Mouse (Mus musculus) midbrain, embryonic 13.5 days (tissue): ENCODE measurements around the gene Cyp26c1. TPM values are rescaled to one million over a fixed set of nuclear protein-coding genes. Genes with fewer than 3 reads are reported as not detected.
A peak's percentile ranks its signal among the peaks of the same experiment; 100 is the strongest.

ENCODE experiments used
- ATAC-seq: fragments of 200-750 bp; cut with Nextera tagmentation; 2 replicates; pipeline ENCODE4 v1.8.0; 2017; ENCODE audit warnings: mild to moderate bottlenecking, moderate TSS enrichment, moderate library complexity
- H3K27ac ChIP-seq: fragments of 300-500 bp; sonication (generic); 2 replicates; pipeline ENCODE4 v1.5.1; 2015; ENCODE audit warnings: inconsistent platforms, mild to moderate bottlenecking, moderate library complexity
- H3K27me3 ChIP-seq: fragments of 300-500 bp; sonication (generic); 2 replicates; pipeline ENCODE4 v1.6.1; 2015; ENCODE audit warnings: mild to moderate bottlenecking, inconsistent platforms
- H3K36me3 ChIP-seq: fragments of 300-500 bp; sonication (generic); 2 replicates; pipeline ENCODE4 v1.6.1; 2015; ENCODE audit warnings: mild to moderate bottlenecking, inconsistent platforms
- H3K4me1 ChIP-seq: fragments of 300-500 bp; sonication (generic); replicated peaks from 2 replicates; pipeline ENCODE4 v1.6.1; 2015; ENCODE audit warnings: inconsistent platforms
- H3K4me2 ChIP-seq: fragments of 300-500 bp; sonication (generic); replicated peaks from 2 replicates; pipeline ENCODE4 v1.6.1; 2015; ENCODE audit warnings: moderate library complexity, mild to moderate bottlenecking, inconsistent platforms
- H3K4me3 ChIP-seq: fragments of 300-500 bp; sonication (generic); replicated peaks from 2 replicates; pipeline ENCODE4 v1.5.1; 2015; ENCODE audit warnings: mild to moderate bottlenecking, inconsistent platforms
- H3K9ac ChIP-seq: fragments of 300-500 bp; sonication (generic); replicated peaks from 2 replicates; pipeline ENCODE4 v1.6.1; 2015; ENCODE audit warnings: mild to moderate bottlenecking, inconsistent platforms
- H3K9me3 ChIP-seq: fragments of 300-500 bp; sonication (generic); 2 replicates; pipeline ENCODE4 v1.6.1; 2016; ENCODE audit warnings: mild to moderate bottlenecking, inconsistent platforms
- WGBS: fragments of 180-500 bp; shearing (Covaris S2); methylation state at CpG from one replicate; pipeline ENCODE4 v1.1.7; 2015; 5-methylcytosine and 5-hydroxymethylcytosine counted together
- polyA plus RNA-seq: library from polyadenylated mRNA; unstranded; fragments of >200 nt; fragmentation: Nextera tagmentation; extraction: Ambion mirVana; gene quantifications from 2 replicates; pipeline ENCODE4 v1.2.1, GENCODE M21; 2015

The Cyp26c1 gene
- polyA plus RNA-seq, 1 experiment from 2014 or later = not detected

- ATAC-seq = peak; percentile 43
- H3K9me3 ChIP-seq = no peaks in the 10 kb centered on the region
- 14% methylated on average over 3 of the region's 3 CpGs for WGBS
- peaks cover 59% of the 10 kb centered on the region for H3K27me3 ChIP-seq
- H3K27ac ChIP-seq = no peak overlapping the region
- peaks cover 3% of the 10 kb centered on the region for H3K4me1 ChIP-seq
- H3K9ac ChIP-seq = no peak overlapping the region
- no peaks in the 10 kb centered on the region for H3K36me3 ChIP-seq
- H3K4me2 ChIP-seq = no peak overlapping the region
- H3K4me3 ChIP-seq = no peak overlapping the region
These were observed 18.6 kb downstream of the Cyp26c1 start for GRCm38 (mm10) chr19:37703902-37704509.

DNA sequence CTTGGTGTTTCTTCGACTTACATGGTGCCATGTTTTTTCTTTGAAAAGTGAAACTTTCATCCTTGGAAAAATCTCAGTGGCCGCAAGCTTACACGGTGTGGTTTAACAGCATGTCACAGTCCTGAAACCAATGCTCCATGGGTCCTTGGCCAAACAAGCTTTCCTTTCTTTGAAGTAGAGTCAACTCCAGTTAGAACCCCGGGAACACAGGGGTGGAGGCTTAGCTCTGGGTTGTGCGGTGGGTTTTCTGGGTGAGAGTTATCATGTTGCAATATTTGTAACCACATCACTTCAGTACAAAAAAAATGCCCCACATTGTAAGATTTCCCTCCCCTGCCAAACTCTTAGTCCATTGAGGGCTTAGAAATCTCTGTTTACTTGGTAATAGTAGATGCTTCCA, 20.3 kb downstream of the Cyp26c1 start:
- ATAC-seq = no peak
- Histone ChIP-seq H3K27ac (no peak overlapping the region), H3K4me1 (no peaks in the 10 kb centered on the region), H3K4me3 (no peak overlapping the region), H3K27me3 (peaks cover 42% of the 10 kb centered on the region), H3K9ac (no peak overlapping the region), H3K9me3 (no peaks in the 10 kb centered on the region), H3K4me2 (no peak overlapping the region), H3K36me3 (no peaks in the 10 kb centered on the region)
- 95% methylated on average over 5 of the region's 5 CpGs for WGBS

- ATAC-seq = no peak
- Histone ChIP-seq H3K27ac (no peak overlapping the region), H3K9me3 (no peaks in the 10 kb centered on the region), H3K36me3 (no peaks in the 10 kb centered on the region), H3K4me3 (no peak overlapping the region), H3K4me2 (no peak overlapping the region), H3K4me1 (no peaks in the 10 kb centered on the region), H3K27me3 (no peaks in the 10 kb centered on the region), H3K9ac (no peak overlapping the region)
- WGBS = 73% methylated on average over 10 of the region's 10 CpGs
These were observed 29.3 kb downstream of the Cyp26c1 start for GRCm38 (mm10) chr19:37714681-37715080.

DNA sequence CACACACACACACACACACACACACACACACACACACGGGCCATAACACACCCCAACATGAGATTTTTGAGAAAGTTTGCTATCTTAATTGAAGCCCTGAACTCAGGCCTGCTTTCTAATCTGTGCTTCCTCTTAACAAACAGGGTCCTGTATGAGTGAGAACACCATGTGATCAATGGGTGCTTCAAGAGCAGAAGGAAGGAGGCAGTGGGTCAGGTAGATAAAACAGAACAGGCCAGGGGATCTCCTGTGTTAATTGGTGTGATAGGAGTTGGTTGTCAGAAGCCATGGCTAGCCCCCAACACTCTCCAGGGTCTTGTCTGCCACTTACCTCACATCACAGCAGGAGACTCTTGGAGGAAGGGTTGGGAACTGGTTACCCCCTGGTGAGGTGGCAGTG, 30.6 kb downstream of the Cyp26c1 start:
- H3K4me2 ChIP-seq = no peak overlapping the region
- WGBS = 79% methylated on average over 1 of the region's 1 CpGs
- H3K4me3 ChIP-seq = no peak overlapping the region
- no peak for ATAC-seq
- no peak overlapping the region for H3K27ac ChIP-seq
- H3K9ac ChIP-seq = no peak overlapping the region
- H3K4me1 ChIP-seq = no peaks in the 10 kb centered on the region
- no peaks in the 10 kb centered on the region for H3K36me3 ChIP-seq
- H3K9me3 ChIP-seq = no peaks in the 10 kb centered on the region
- no peaks in the 10 kb centered on the region for H3K27me3 ChIP-seq

GRCm38 (mm10) chr19:37716524-37717175, 31.3 kb downstream of the Cyp26c1 start:
- ATAC-seq = no peak

GRCm38 (mm10) chr19:37719166-37719565, 33.8 kb downstream of the Cyp26c1 start:
- Histone ChIP-seq H3K27me3 (no peaks in the 10 kb centered on the region), H3K4me1 (no peaks in the 10 kb centered on the region), H3K4me2 (no peak overlapping the region), H3K36me3 (no peaks in the 10 kb centered on the region), H3K27ac (no peak overlapping the region), H3K4me3 (no peak overlapping the region), H3K9me3 (no peaks in the 10 kb centered on the region), H3K9ac (no peak overlapping the region)
- ATAC-seq = no peak
- WGBS = 33% methylated on average over 1 of the region's 1 CpGs

More at GRCm38 (mm10) chr19:37716524-37717175, 31.3 kb downstream of the Cyp26c1 start:
- Histone ChIP-seq H3K27me3 (no peaks in the 10 kb centered on the region), H3K9me3 (no peaks in the 10 kb centered on the region), H3K9ac (no peak overlapping the region), H3K4me3 (no peak overlapping the region), H3K4me1 (no peaks in the 10 kb centered on the region), H3K36me3 (no peaks in the 10 kb centered on the region), H3K4me2 (no peak overlapping the region), H3K27ac (no peak overlapping the region)
- WGBS = 81% methylated on average over 12 of the region's 12 CpGs

- H3K9me3 ChIP-seq = no peaks in the 10 kb centered on the region
- no peaks in the 10 kb centered on the region for H3K27me3 ChIP-seq
- H3K4me1 ChIP-seq = no peaks in the 10 kb centered on the region
- no peak overlapping the region for H3K9ac ChIP-seq
- no peaks in the 10 kb centered on the region for H3K36me3 ChIP-seq
- no peak overlapping the region for H3K4me2 ChIP-seq
- no peak for ATAC-seq
- H3K27ac ChIP-seq = no peak overlapping the region
- 95% methylated on average over 5 of the region's 5 CpGs for WGBS
- no peak overlapping the region for H3K4me3 ChIP-seq
These were observed 39.2 kb downstream of the Cyp26c1 start for GRCm38 (mm10) chr19:37724591-37724990.

GRCm38 (mm10) chr19:37726585-37726984, 41.2 kb downstream of the Cyp26c1 start:
- H3K27me3 ChIP-seq = no peaks in the 10 kb centered on the region
- H3K4me3 ChIP-seq = no peak overlapping the region
- WGBS = 92% methylated on average over 7 of the region's 7 CpGs
- H3K9me3 ChIP-seq = no peaks in the 10 kb centered on the region
- H3K27ac ChIP-seq = no peak overlapping the region
- H3K4me2 ChIP-seq = no peak overlapping the region
- H3K4me1 ChIP-seq = no peaks in the 10 kb centered on the region
- no peaks in the 10 kb centered on the region for H3K36me3 ChIP-seq
- ATAC-seq = no peak
- no peak overlapping the region for H3K9ac ChIP-seq

- no peaks in the 10 kb centered on the region for H3K9me3 ChIP-seq
- 92% methylated on average over 2 of the region's 2 CpGs for WGBS
- no peak overlapping the region for H3K27ac ChIP-seq
- no peaks in the 10 kb centered on the region for H3K4me1 ChIP-seq
- H3K36me3 ChIP-seq = no peaks in the 10 kb centered on the region
- no peak overlapping the region for H3K4me2 ChIP-seq
- ATAC-seq = no peak
- no peak overlapping the region for H3K4me3 ChIP-seq
- no peak overlapping the region for H3K9ac ChIP-seq
- no peaks in the 10 kb centered on the region for H3K27me3 ChIP-seq
These were observed 42.0 kb downstream of the Cyp26c1 start for GRCm38 (mm10) chr19:37727366-37727765.

DNA sequence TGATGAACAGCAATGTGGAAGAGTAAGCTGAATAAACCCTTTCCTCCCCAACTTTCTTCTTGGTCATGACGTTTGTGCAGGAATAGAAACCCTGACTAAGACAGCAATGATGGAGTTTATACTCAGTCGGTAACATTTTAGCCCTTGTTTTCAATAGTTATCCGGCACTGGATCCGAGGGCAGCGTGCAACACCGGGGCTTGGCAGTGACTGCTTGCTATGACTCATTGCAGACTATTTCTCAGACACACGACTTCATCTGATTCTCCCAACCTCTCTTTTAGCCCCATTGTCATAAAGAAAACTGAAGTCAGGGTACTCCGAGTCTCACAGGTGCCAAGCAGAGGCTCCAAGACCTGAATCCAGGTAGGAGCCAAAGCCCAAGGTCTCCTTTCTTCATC, 50.0 kb downstream of the Cyp26c1 start:
- H3K27me3 ChIP-seq = no peaks in the 10 kb centered on the region
- no peak overlapping the region for H3K9ac ChIP-seq
- H3K4me3 ChIP-seq = no peak overlapping the region
- no peaks in the 10 kb centered on the region for H3K4me1 ChIP-seq
- no peak overlapping the region for H3K4me2 ChIP-seq
- ATAC-seq = no peak
- H3K9me3 ChIP-seq = no peaks in the 10 kb centered on the region
- WGBS = 91% methylated on average over 8 of the region's 8 CpGs
- no peaks in the 10 kb centered on the region for H3K36me3 ChIP-seq
- H3K27ac ChIP-seq = no peak overlapping the region

DNA sequence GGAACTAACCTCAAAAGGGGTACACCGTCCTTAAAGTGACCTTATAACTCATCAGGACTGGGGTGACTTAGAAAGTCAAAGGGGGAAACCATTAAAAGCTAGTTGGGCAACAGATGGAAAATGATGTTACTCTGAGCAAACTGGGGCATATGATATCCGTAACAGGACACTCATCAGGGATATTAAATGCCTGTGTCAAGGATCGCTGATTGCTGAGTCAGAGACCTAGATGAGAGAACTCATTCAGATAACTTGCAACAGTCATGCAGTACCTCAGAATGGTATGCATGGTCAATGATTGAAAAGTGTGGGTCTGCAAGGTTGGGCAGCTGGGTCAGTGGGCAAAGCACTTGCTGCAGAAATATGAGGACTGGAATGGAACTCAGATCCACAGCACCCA, 53.2 kb downstream of the Cyp26c1 start:
- no peak overlapping the region for H3K9ac ChIP-seq
- no peaks in the 10 kb centered on the region for H3K4me1 ChIP-seq
- H3K4me2 ChIP-seq = no peak overlapping the region
- no peaks in the 10 kb centered on the region for H3K9me3 ChIP-seq
- H3K36me3 ChIP-seq = no peaks in the 10 kb centered on the region
- no peaks in the 10 kb centered on the region for H3K27me3 ChIP-seq
- WGBS = 93% methylated on average over 3 of the region's 3 CpGs
- H3K4me3 ChIP-seq = no peak overlapping the region
- H3K27ac ChIP-seq = no peak overlapping the region
- ATAC-seq = no peak

- no peak for ATAC-seq
- Histone ChIP-seq H3K27me3 (no peaks in the 10 kb centered on the region), H3K4me1 (no peaks in the 10 kb centered on the region), H3K27ac (no peak overlapping the region), H3K4me3 (no peak overlapping the region), H3K4me2 (no peak overlapping the region), H3K9ac (no peak overlapping the region), H3K36me3 (no peaks in the 10 kb centered on the region), H3K9me3 (no peaks in the 10 kb centered on the region)
- WGBS = 69% methylated on average over 7 of the region's 7 CpGs
These were observed 54.7 kb downstream of the Cyp26c1 start for GRCm38 (mm10) chr19:37740043-37740442.
